Mouse (Mus musculus): ENCODE measurements around the gene Abcc4. TPM values are rescaled to one million over a fixed set of nuclear protein-coding genes. Genes with fewer than 3 reads are reported as not detected.

Abcc4 gene
- total and polyA plus RNA-seq, 2 experiments from 2014 or later = 2.3 to 4.8 TPM

DNA sequence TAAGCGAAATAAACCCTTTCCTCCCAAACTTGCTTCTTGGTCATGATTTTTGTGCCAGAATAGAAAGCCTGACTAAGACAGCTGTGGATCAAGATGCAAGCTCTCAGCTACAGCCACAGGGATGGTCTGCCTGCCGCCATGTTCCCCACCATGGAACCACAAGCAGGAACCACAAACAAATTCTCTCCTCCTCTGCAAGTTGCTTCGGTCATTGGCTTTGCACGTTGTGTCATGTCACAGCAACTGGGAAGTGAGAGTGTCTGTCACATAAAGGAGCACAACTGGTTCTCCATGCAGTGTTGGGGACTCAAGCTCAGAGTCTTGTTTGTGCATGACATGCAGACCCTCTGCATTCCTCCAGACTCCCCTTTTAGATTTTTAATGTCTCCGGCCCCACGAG lies 20.4 kb downstream of the Abcc4 start:
- no peak overlapping the region for H3K27ac ChIP-seq
- H3K9me3 ChIP-seq (ENCODE audit: low read length) = no peaks in the 10 kb centered on the region
- no peak overlapping the region for H3K9ac ChIP-seq (replicated peaks; ENCODE audit: low read length)
- no peak overlapping the region for H3K4me3 ChIP-seq (ENCODE audit: low read length)
- DNase-seq (ENCODE audit: low spot score) (no peak), ATAC-seq (no peak)
- WGBS = 90% methylated on average over 6 of the region's 6 CpGs
- no peak for TF ChIP-seq CTCF (IDR thresholded peaks at IDR 0.05; ENCODE audit: low read depth)
- H3K4me2 ChIP-seq (ENCODE audit: low read depth, low read length) = no peak overlapping the region
- no peaks in the 10 kb centered on the region for H3K36me3 ChIP-seq (ENCODE audit: insufficient read depth, low read length)
- H3K4me1 ChIP-seq (ENCODE audit: insufficient read depth, low read length) = no peaks in the 10 kb centered on the region; the same call in 1 of the 2 replicates
- H3K27me3 ChIP-seq (ENCODE audit: insufficient read depth, low read length) = no peaks in the 10 kb centered on the region

DNA sequence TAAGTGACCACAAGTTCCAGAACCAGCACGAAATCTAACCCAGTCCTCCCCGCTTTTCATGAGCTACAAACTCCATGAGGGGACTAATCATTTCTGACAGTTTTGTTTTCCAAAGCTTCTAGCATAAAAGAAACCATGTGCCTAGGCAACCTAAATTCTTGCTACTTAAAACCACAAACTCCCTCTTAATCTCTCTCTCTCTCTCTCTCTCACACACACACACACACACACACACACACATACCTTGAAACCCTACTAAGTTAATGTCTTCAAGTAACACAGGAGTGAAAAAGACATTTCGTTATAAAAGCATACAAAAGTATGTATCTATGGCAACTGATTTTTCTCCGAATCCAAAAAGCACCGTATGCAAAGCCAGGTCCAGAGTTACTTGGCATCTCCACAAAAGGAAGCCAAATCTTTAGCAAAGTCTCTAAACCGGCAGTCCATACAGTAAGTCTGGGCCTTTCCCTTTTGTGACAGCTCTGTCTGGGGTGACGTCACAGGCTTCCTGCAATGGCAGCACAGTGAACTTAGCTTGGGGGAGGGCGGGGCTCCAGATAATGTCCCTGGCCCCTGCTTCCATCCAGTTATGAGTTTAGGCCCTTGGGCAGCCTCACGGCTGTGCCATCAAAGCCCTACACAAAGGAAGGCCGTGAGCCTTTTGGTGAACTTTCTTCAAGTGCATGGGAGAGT lies 23.5 kb downstream of the Abcc4 start:
- 58% methylated on average over 10 of the region's 10 CpGs for WGBS
- ATAC-seq = no peak
- no peak for DNase-seq (ENCODE audit: low spot score)

DNA sequence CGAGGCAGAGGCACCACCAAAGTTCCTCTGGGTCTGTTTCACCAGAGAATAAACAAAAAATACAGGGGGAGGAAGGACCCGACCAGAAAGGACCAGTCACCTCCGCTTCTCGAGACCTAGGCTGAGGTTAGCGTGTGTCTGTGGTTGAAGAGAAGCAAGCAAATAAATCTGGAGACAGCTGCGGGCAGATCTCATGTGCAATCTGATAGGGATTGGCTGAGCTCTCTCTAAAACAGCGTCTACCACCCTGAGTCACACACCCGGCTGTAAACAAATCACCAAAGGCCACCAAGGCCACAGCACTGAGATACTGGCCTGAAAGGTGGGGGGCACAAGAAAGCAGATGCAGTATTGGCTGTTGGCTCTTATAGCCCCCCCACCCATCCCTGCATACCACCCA lies 24.9 kb downstream of the Abcc4 start:
- DNase-seq (ENCODE audit: low spot score) (no peak), ATAC-seq (no peak)
- 90% methylated on average over 8 of the region's 8 CpGs for WGBS

More for the DNA sequence above, 23.5 kb downstream of the Abcc4 start:
- no peak overlapping the region for H3K4me3 ChIP-seq (ENCODE audit: low read length)
- no peaks in the 10 kb centered on the region for H3K9me3 ChIP-seq (ENCODE audit: low read length)
- no peaks in the 10 kb centered on the region for H3K27me3 ChIP-seq (ENCODE audit: insufficient read depth, low read length)
- H3K36me3 ChIP-seq (ENCODE audit: insufficient read depth, low read length) = no peaks in the 10 kb centered on the region
- H3K27ac ChIP-seq = no peak overlapping the region
- H3K4me2 ChIP-seq (ENCODE audit: low read depth, low read length) = no peak overlapping the region
- no peak for TF ChIP-seq CTCF (IDR thresholded peaks at IDR 0.05; ENCODE audit: low read depth)
- no peak overlapping the region for H3K9ac ChIP-seq (replicated peaks; ENCODE audit: low read length)
- H3K4me1 ChIP-seq (ENCODE audit: insufficient read depth, low read length) = no peaks in the 10 kb centered on the region

DNA sequence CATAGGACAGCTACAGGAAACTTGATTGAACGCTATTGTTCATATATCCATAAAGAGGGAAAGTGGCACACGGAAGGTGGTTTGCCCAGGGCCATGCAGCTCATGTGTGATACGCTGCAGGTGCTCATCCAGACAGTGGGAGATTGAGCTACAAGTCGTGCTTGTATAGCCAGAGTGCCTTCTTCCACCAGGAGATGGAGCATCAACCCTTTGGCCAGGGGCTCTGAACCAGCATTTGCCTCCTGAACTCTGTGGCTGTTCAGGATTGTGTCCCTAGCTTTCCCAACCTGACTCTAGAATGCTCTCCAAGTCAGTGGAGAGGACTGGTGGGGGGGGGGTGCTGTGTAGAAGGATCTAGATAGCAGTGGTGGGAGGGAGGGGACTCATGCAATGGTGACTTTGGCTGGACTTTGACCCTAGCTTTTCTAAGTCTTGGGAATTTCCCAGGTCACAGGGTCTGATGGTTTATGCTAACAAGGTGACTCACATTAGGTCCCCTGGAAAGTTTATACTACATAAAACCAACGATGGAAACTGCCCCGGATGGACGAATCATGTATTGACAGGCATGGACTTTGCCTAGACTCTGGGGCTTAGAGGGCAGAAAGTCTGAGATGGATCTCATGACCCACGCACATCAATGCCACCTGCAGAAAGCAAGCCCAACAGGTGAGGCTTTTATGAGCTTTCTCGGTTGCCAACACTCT lies 27.6 kb downstream of the Abcc4 start:
- no peak overlapping the region for H3K4me2 ChIP-seq (ENCODE audit: low read depth, low read length)
- no peaks in the 10 kb centered on the region for H3K4me1 ChIP-seq (ENCODE audit: insufficient read depth, low read length)
- WGBS = 88% methylated on average over 9 of the region's 9 CpGs
- no peak for DNase-seq (ENCODE audit: low spot score)
- ATAC-seq = no peak
- H3K4me3 ChIP-seq (ENCODE audit: low read length) = no peak overlapping the region
- no peaks in the 10 kb centered on the region for H3K36me3 ChIP-seq (ENCODE audit: insufficient read depth, low read length)
- H3K27me3 ChIP-seq (ENCODE audit: insufficient read depth, low read length) = no peaks in the 10 kb centered on the region
- no peak; the same call in 1 of the 2 replicates for TF ChIP-seq CTCF (IDR thresholded peaks at IDR 0.05; ENCODE audit: low read depth)
- no peaks in the 10 kb centered on the region for H3K9me3 ChIP-seq (ENCODE audit: low read length)
- no peak overlapping the region for H3K9ac ChIP-seq (replicated peaks; ENCODE audit: low read length)
- H3K27ac ChIP-seq = no peak overlapping the region

More for the DNA sequence above, 24.9 kb downstream of the Abcc4 start:
- Histone ChIP-seq H3K36me3 (ENCODE audit: insufficient read depth, low read length) (no peaks in the 10 kb centered on the region), H3K4me1 (ENCODE audit: insufficient read depth, low read length) (no peaks in the 10 kb centered on the region), H3K9ac (replicated peaks; ENCODE audit: low read length) (no peak overlapping the region), H3K9me3 (ENCODE audit: low read length) (no peaks in the 10 kb centered on the region), H3K4me3 (ENCODE audit: low read length) (no peak overlapping the region), H3K27me3 (ENCODE audit: insufficient read depth, low read length) (no peaks in the 10 kb centered on the region), H3K27ac (no peak overlapping the region), H3K4me2 (ENCODE audit: low read depth, low read length) (no peak overlapping the region)
- no peak for TF ChIP-seq CTCF (IDR thresholded peaks at IDR 0.05; ENCODE audit: low read depth)

DNA sequence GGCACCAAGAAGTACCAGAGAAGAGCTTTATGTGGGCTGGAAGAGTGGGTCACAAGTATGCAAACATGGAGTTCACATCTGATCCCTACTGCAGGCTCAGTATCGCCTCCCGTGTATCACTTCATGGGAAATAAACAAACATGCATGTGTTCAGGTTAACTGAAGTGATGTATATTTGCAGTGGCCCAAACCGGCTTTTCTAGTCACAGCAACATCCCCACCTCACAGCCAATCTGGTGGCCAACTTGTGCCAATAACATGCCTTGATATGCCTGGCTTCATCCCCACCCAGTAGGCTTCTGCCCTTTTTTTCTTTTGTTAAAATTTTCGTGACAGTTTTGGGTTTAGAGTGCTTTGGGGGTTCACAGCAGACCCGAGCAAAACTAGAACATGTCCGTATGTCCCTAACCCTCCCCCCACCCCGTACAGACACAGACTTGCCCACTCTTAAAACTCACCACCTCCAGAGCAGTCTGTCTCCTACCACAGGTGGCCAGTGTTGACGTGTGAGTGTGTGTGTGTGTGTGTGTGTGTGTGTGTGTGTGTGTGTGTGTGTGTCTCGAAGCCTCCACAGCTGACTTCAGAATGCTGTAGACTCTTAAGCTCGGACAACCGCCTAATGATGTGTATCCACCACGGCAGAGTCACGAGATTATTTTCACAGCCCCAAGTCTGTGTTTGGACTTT lies 29.6 kb downstream of the Abcc4 start:
- Histone ChIP-seq H3K4me1 (ENCODE audit: insufficient read depth, low read length) (no peaks in the 10 kb centered on the region), H3K9me3 (ENCODE audit: low read length) (no peaks in the 10 kb centered on the region), H3K27me3 (ENCODE audit: insufficient read depth, low read length) (no peaks in the 10 kb centered on the region), H3K36me3 (ENCODE audit: insufficient read depth, low read length) (no peaks in the 10 kb centered on the region), H3K27ac (no peak overlapping the region), H3K4me3 (ENCODE audit: low read length) (no peak overlapping the region), H3K9ac (replicated peaks; ENCODE audit: low read length) (no peak overlapping the region), H3K4me2 (ENCODE audit: low read depth, low read length) (no peak overlapping the region)
- no peak for ATAC-seq
- no peak for DNase-seq (ENCODE audit: low spot score)
- no peak for TF ChIP-seq CTCF (IDR thresholded peaks at IDR 0.05; ENCODE audit: low read depth)
- 82% methylated on average over 13 of the region's 13 CpGs for WGBS

DNA sequence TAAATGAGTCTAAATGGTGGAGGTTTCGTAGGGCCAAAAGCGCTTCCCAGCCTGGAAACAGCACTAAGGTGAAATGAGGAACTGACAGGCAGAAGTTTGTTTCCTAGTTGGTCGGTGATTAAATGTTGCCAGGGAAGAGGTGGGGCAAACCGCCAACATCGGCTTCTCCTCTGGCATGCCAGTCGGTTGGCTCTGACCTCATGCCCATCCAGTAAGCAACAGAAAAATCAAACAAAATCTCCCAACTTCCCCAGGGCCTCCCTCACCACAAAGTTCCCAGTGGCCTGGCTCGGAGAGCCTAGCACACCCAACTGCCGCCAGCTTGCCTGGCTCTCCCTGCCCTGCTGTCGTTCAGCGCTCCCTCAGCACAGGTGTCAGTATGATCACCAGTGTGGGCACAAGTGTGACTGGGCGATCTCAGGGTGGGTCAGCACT lies 31.3 kb downstream of the Abcc4 start:
- ATAC-seq = 0 out of 2 replicates have a peak, but pooled peaks have one; percentile 29
- DNase-seq (ENCODE audit: low spot score) = peak; percentile 44
- H3K4me1 ChIP-seq (ENCODE audit: insufficient read depth, low read length) = no peaks in the 10 kb centered on the region
- no peaks in the 10 kb centered on the region for H3K9me3 ChIP-seq (ENCODE audit: low read length)
- TF ChIP-seq CTCF (IDR thresholded peaks at IDR 0.05; ENCODE audit: low read depth) = no peak
- H3K4me2 ChIP-seq (ENCODE audit: low read depth, low read length) = no peak overlapping the region
- WGBS = 54% methylated on average over 11 of the region's 11 CpGs
- no peak overlapping the region for H3K9ac ChIP-seq (replicated peaks; ENCODE audit: low read length)
- H3K27me3 ChIP-seq (ENCODE audit: insufficient read depth, low read length) = no peaks in the 10 kb centered on the region
- H3K4me3 ChIP-seq (ENCODE audit: low read length) = no peak overlapping the region
- no peaks in the 10 kb centered on the region for H3K36me3 ChIP-seq (ENCODE audit: insufficient read depth, low read length)
- H3K27ac ChIP-seq = no peak overlapping the region
